Mouse (Mus musculus): Measurements from ENCODE around the gene Scd3.
"Not testable (repeated sequence)": the region's sequence is repeated elsewhere in the genome, so short reads cannot be mapped to it uniquely, and the experiment has no call there.

Scd3 gene

GRCm38 (mm10) chr19:44266824-44267498 is 63.9 kb downstream of the Scd3 start:
- peak; percentile 99 for ATAC-seq (ENCODE audit: insufficient number of reproducible peaks, low FRiP score, low TSS enrichment)

- ATAC-seq (ENCODE audit: insufficient number of reproducible peaks, low FRiP score, low TSS enrichment) = no peak
Measured at GRCm38 (mm10) chr19:44267499-44268002, 64.5 kb downstream of the Scd3 start.

GRCm38 (mm10) chr19:44273711-44274110 is 70.6 kb downstream of the Scd3 start:
- ATAC-seq (ENCODE audit: insufficient number of reproducible peaks, low FRiP score, low TSS enrichment) = no peak

- no peak for ATAC-seq (ENCODE audit: insufficient number of reproducible peaks, low FRiP score, low TSS enrichment)
Measured at GRCm38 (mm10) chr19:44274452-44274851, 71.4 kb downstream of the Scd3 start.

GRCm38 (mm10) chr19:44275418-44275817 is 72.3 kb downstream of the Scd3 start:
- ATAC-seq (ENCODE audit: insufficient number of reproducible peaks, low FRiP score, low TSS enrichment) = no peak

GRCm38 (mm10) chr19:44276861-44277260 is 73.8 kb downstream of the Scd3 start:
- no peak for ATAC-seq (ENCODE audit: insufficient number of reproducible peaks, low FRiP score, low TSS enrichment)

GRCm38 (mm10) chr19:44277931-44278330 is 74.9 kb downstream of the Scd3 start:
- ATAC-seq (ENCODE audit: insufficient number of reproducible peaks, low FRiP score, low TSS enrichment) = no peak

GRCm38 (mm10) chr19:44280755-44281154 is 77.7 kb downstream of the Scd3 start:
- no peak for ATAC-seq (ENCODE audit: insufficient number of reproducible peaks, low FRiP score, low TSS enrichment)

GRCm38 (mm10) chr19:44281825-44282447 is 78.9 kb downstream of the Scd3 start:
- ATAC-seq (ENCODE audit: insufficient number of reproducible peaks, low FRiP score, low TSS enrichment) = not testable (repeated sequence)

- no peak for ATAC-seq (ENCODE audit: insufficient number of reproducible peaks, low FRiP score, low TSS enrichment)
Measured at GRCm38 (mm10) chr19:44282534-44283156, 79.6 kb downstream of the Scd3 start.

GRCm38 (mm10) chr19:44283157-44284024 is 80.3 kb downstream of the Scd3 start:
- ATAC-seq (ENCODE audit: insufficient number of reproducible peaks, low FRiP score, low TSS enrichment) = no peak

- peak; percentile 98 for ATAC-seq (ENCODE audit: insufficient number of reproducible peaks, low FRiP score, low TSS enrichment)
Measured at GRCm38 (mm10) chr19:44284025-44284695, 81.1 kb downstream of the Scd3 start.

- peak; percentile 39; the same call in 1 of the 2 replicates for ATAC-seq (ENCODE audit: insufficient number of reproducible peaks, low FRiP score, low TSS enrichment)
Measured at GRCm38 (mm10) chr19:44284723-44285122, 81.7 kb downstream of the Scd3 start.

GRCm38 (mm10) chr19:44285554-44285953 is 82.5 kb downstream of the Scd3 start:
- no peak for ATAC-seq (ENCODE audit: insufficient number of reproducible peaks, low FRiP score, low TSS enrichment)

GRCm38 (mm10) chr19:44286109-44286508 is 83.0 kb downstream of the Scd3 start:
- no peak for ATAC-seq (ENCODE audit: insufficient number of reproducible peaks, low FRiP score, low TSS enrichment)

- no peak for ATAC-seq (ENCODE audit: insufficient number of reproducible peaks, low FRiP score, low TSS enrichment)
Measured at GRCm38 (mm10) chr19:44287415-44288110, 84.5 kb downstream of the Scd3 start.

GRCm38 (mm10) chr19:44292083-44292482 is 89.0 kb downstream of the Scd3 start:
- no peak for ATAC-seq (ENCODE audit: insufficient number of reproducible peaks, low FRiP score, low TSS enrichment)

GRCm38 (mm10) chr19:44292483-44292882 is 89.4 kb downstream of the Scd3 start:
- peak; percentile 37 for ATAC-seq (ENCODE audit: insufficient number of reproducible peaks, low FRiP score, low TSS enrichment)

Measured in cerebellum, adult (tissue).